Mouse (Mus musculus) heart, adult 2 months (tissue): ENCODE measurements around the gene Pkd2.

Experiments used
- CTCF ChIP-seq: fragments of 200-600 bp; IDR thresholded peaks from 2 replicates; pipeline ENCODE4 v1.8.1; 2022; ENCODE audit warnings: antibody characterized with exemption, mild to moderate bottlenecking, moderate library complexity
- EP300 ChIP-seq: fragments of 200-500 bp; IDR thresholded peaks from 2 replicates; pipeline ENCODE4 v1.6.1; 2011; ENCODE audit warnings: low read depth, low read length, control low read depth; ENCODE audit not compliant: insufficient read depth
- POLR2A ChIP-seq: fragments of 200-500 bp; IDR thresholded peaks from 2 replicates; pipeline ENCODE4 v1.6.1; 2011; ENCODE audit warnings: mild to moderate bottlenecking, low read depth, low read length, control low read depth; ENCODE audit not compliant: insufficient read depth

GRCm38 (mm10) chr5:104433968-104434565 is 25.2 kb upstream of the Pkd2 start:
- TF ChIP-seq POLR2A (no peak), CTCF (no peak), EP300 (no peak)
